In the genomic region with DNA sequence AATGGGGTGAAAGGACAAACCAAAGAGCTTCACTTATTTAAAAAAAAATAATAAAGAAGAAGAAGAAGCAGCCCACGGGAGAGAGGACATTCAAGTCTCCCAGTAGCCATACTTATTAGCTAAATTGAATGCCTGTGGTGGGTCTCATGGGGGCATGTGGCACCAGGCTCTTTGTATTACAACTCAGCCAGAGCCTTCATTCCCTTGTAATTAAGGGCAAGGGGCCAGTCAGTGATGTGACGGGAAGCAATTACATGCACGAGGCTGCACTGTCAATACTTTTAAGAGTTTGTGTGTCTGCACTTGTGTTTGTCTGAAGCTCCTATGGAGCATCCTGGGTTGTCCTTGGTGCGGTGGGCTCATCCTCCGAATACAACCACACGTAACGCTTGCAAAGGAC, we compare ENCODE assay signal across 23 mouse cellular contexts. TPM values are rescaled to one million over a fixed set of nuclear protein-coding genes. Genes with fewer than 3 reads are reported as not detected.
A peak's percentile ranks its signal among the peaks of the same experiment; 100 is the strongest.
DNase-seq lines count a peak whose midpoint lies in the region; ATAC-seq and TF ChIP-seq lines count a peak whose summit lies in the region.
"Had no signal": no experiment of that assay in that cellular context is flagged by ENCODE, and none has a peak within 500 bp of the region (broad histone marks: within the 10 kb centered on the region; RNA-seq: fewer than 3 reads in every experiment).

No protein-coding gene starts in this region.

- no peak overlapping the region for H3K4me3 ChIP-seq in heart, embryonic 13.5 days
- no peak overlapping the region for H3K4me3 ChIP-seq in heart, embryonic 15.5 days
- no peak overlapping the region for H3K4me3 ChIP-seq in heart, postnatal 0 days (ENCODE audit: low read depth, low read length)
- H3K4me3 ChIP-seq: embryonic facial prominence, embryonic 13.5 days; embryonic facial prominence, embryonic 15.5 days; erythroblast, embryonic 14.5 days; forebrain, embryonic 10.5 days; forebrain, embryonic 12.5 days had no signal

- peak overlapping the region; percentile 43 for H3K27ac ChIP-seq in heart, embryonic 13.5 days (replicated peaks)
- H3K27ac ChIP-seq in heart, embryonic 15.5 days, result peak overlapping the region; percentile 36
- H3K27ac ChIP-seq in heart, postnatal 0 days (ENCODE audit: low read depth), result peak overlapping the region; percentile 69
- H3K27ac ChIP-seq: embryonic facial prominence, embryonic 13.5 days; embryonic facial prominence, embryonic 15.5 days; forebrain, embryonic 10.5 days; forebrain, embryonic 12.5 days had no signal

- TF ChIP-seq EP300 in heart, postnatal 0 days (IDR thresholded peaks at IDR 0.05; ENCODE audit: low read depth), result no peak

- ATAC-seq in heart, embryonic 13.5 days (ENCODE audit: extremely low read depth, insufficient number of reproducible peaks, low FRiP score, low TSS enrichment), result no peak
- ATAC-seq in heart, embryonic 15.5 days (replicated peaks; ENCODE audit: insufficient number of reproducible peaks, insufficient read depth, low FRiP score, low read depth), result no peak
- no peak for ATAC-seq in heart, postnatal 0 days (ENCODE audit: insufficient read depth, low read depth)

- no peak for DNase-seq in heart, postnatal 4 days
- no peak for DNase-seq in heart, postnatal 25 days (ENCODE audit: low spot score)
- no peak for DNase-seq in heart, postnatal 0 days (ENCODE audit: low spot score)
- no peak for DNase-seq in heart, adult 8-10 months (ENCODE audit: low spot score)
- peak; percentile 65 for DNase-seq in retina, postnatal 1 day
- no peak for DNase-seq in thymus, postnatal 4 days
- DNase-seq: adrenal gland, adult 2 months; adrenal gland, postnatal 10 days; adrenal gland, postnatal 25 days; cerebellum, adult 11 months; cerebellum, adult 18-20 months; cerebellum, adult 8-10 months; cerebellum, adult 9-11 months; cerebellum, postnatal 14 days; cerebellum, postnatal 36 days; embryo, embryonic 11 days had no signal

- WGBS in heart, embryonic 13.5 days, result 77% methylated on average over 7 of the region's 7 CpGs
- 81% methylated on average over 7 of the region's 7 CpGs for WGBS in heart, embryonic 15.5 days
- 79% methylated on average over 7 of the region's 7 CpGs for whole genome bisulfite sequencing in heart, postnatal 0 days

- no peaks in the 10 kb centered on the region for H3K36me3 ChIP-seq in heart, embryonic 13.5 days
- no peaks in the 10 kb centered on the region for H3K36me3 ChIP-seq in heart, embryonic 15.5 days
- H3K36me3 ChIP-seq in heart, postnatal 0 days (replicated peaks; ENCODE audit: control insufficient read depth, insufficient read depth, low read length), result no peaks in the 10 kb centered on the region
- H3K36me3 ChIP-seq: embryonic facial prominence, embryonic 13.5 days; embryonic facial prominence, embryonic 15.5 days; forebrain, embryonic 10.5 days; forebrain, embryonic 12.5 days had no signal

- no peak overlapping the region for H3K4me2 ChIP-seq in heart, embryonic 13.5 days
- H3K4me2 ChIP-seq in heart, embryonic 15.5 days, result no peak overlapping the region
- no peak overlapping the region for H3K4me2 ChIP-seq in heart, postnatal 0 days (ENCODE audit: low read depth, low read length)
- H3K4me2 ChIP-seq: embryonic facial prominence, embryonic 13.5 days; embryonic facial prominence, embryonic 15.5 days; forebrain, embryonic 12.5 days had no signal

- no peaks in the 10 kb centered on the region for H3K27me3 ChIP-seq in heart, embryonic 13.5 days (replicated peaks)
- H3K27me3 ChIP-seq in heart, embryonic 15.5 days, result no peaks in the 10 kb centered on the region
- H3K27me3 ChIP-seq in heart, postnatal 0 days (ENCODE audit: control insufficient read depth, insufficient read depth, low read length), result no peaks in the 10 kb centered on the region
- H3K27me3 ChIP-seq: embryonic facial prominence, embryonic 13.5 days; embryonic facial prominence, embryonic 15.5 days had no signal

- no peaks in the 10 kb centered on the region for H3K9me3 ChIP-seq in heart, embryonic 13.5 days
- no peaks in the 10 kb centered on the region for H3K9me3 ChIP-seq in heart, embryonic 15.5 days (replicated peaks)
- H3K9me3 ChIP-seq in heart, postnatal 0 days (replicated peaks; ENCODE audit: control insufficient read depth, low read length), result no peaks in the 10 kb centered on the region
- H3K9me3 ChIP-seq: embryonic facial prominence, embryonic 13.5 days; embryonic facial prominence, embryonic 15.5 days; forebrain, embryonic 10.5 days; forebrain, embryonic 12.5 days had no signal

- no peak for TF ChIP-seq CTCF in heart, postnatal 0 days (IDR thresholded peaks at IDR 0.05; ENCODE audit: low read depth)

- no peak overlapping the region for H3K9ac ChIP-seq in heart, embryonic 13.5 days
- no peak overlapping the region for H3K9ac ChIP-seq in heart, embryonic 15.5 days
- H3K9ac ChIP-seq in heart, postnatal 0 days (replicated peaks; ENCODE audit: low read depth, low read length), result no peak overlapping the region
- H3K9ac ChIP-seq: embryonic facial prominence, embryonic 13.5 days; embryonic facial prominence, embryonic 15.5 days; forebrain, embryonic 12.5 days had no signal

- H3K4me1 ChIP-seq in heart, embryonic 13.5 days, result peaks cover 17% of the 10 kb centered on the region
- H3K4me1 ChIP-seq in heart, embryonic 15.5 days (replicated peaks), result peaks cover 12% of the 10 kb centered on the region
- peaks cover 12% of the 10 kb centered on the region for H3K4me1 ChIP-seq in heart, postnatal 0 days (ENCODE audit: control insufficient read depth, insufficient read depth)
- H3K4me1 ChIP-seq: embryonic facial prominence, embryonic 13.5 days had no signal

- intact Hi-C loops in heart, postnatal 25 days (cut with DNase I), result no loop called here

RNA-seq across cellular contexts. Expression of gene Smyd2, which starts 10.8 kb away (rescaled TPM):
- 187 and 209 TPM in 2 replicates for polyA plus RNA-seq in heart, embryonic 13.5 days (2015; fragmentation: Nextera tagmentation; extraction: Ambion mirVana)
- total RNA-seq in heart, postnatal 4 days (2021), result 100 to 1,000 TPM; 192 to 202 TPM
- 208 and 210 TPM in 2 replicates for polyA plus RNA-seq in heart, embryonic 15.5 days (2015; fragmentation: Nextera tagmentation; extraction: Ambion mirVana)
- 100 to 1,000 TPM; 105 to 109 TPM for total RNA-seq in heart, postnatal 25 days (2021)
- total RNA-seq in heart, postnatal 0 days (2014; rRNA removed; ENCODE audit: low replicate concordance), result 218 and 234 TPM in 2 replicates
- polyA plus RNA-seq in heart, postnatal 0 days (2015; fragmentation: Nextera tagmentation; extraction: Ambion mirVana), result 219 and 239 TPM in 2 replicates
- total RNA-seq in heart, adult 8-10 months (2022), result 100 to 1,000 TPM in 2 of 4 experiments, 10 to 100 TPM in 2; 83.0 to 114 (median 106) TPM
